Mouse (Mus musculus) liver, postnatal 0 days (tissue): Measurements from ENCODE around the gene Sash3.

Experiments used
- CTCF ChIP-seq: sonication (generic); IDR thresholded peaks from 2 replicates; pipeline ENCODE4 v1.5.1; 2016; ENCODE audit warnings: antibody characterized with exemption, low read depth
- EP300 ChIP-seq: IDR thresholded peaks from 2 replicates; pipeline ENCODE4 v1.6.1; 2016; ENCODE audit warnings: antibody characterized with exemption, low read depth, mild to moderate bottlenecking

DNA sequence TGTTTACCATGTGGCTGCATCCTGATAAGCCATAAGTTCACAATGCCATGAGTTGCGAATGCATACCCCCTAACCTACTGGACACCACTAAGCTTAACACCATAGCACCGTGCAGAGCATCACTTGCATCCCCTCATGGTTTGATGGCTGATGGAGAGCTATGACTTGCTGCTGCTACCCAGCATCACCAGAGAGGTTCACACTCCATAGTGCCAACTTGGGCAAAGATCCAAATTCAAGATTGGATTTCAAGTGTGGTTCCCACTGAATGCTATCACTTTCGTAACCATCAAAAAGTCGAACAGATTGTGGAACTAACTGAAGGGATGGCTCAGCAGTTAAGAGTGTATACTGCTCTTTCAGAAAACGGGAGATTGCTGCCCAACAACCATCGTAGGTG, 9.3 kb downstream of the Sash3 start:
- TF ChIP-seq CTCF (no peak), EP300 (no peak)
